Mouse (Mus musculus) neural tube, embryonic 12.5 days (tissue): ENCODE measurements at regions not wholly inside any gene's neighbourhood (a gene's known extent, or its start where the extent isn't known, plus 50 kb on each side); places are given as distances from the start of the nearest gene placed in this dataset.
A peak's percentile ranks its signal among the peaks of the same experiment; 100 is the strongest.

Experiments used
- ATAC-seq: fragments of 200-750 bp; cut with Nextera tagmentation; 2 replicates; pipeline ENCODE4 v1.8.0; 2017; ENCODE audit warnings: low read depth, mild to moderate bottlenecking, moderate TSS enrichment, moderate library complexity; ENCODE audit not compliant: low FRiP score
- H3K27ac ChIP-seq: fragments of 300-500 bp; sonication (generic); 2 replicates; pipeline ENCODE4 v1.5.1; 2016
- H3K27me3 ChIP-seq: fragments of 300-500 bp; sonication (generic); replicated peaks from 2 replicates; pipeline ENCODE4 v1.6.1; 2016; ENCODE audit warnings: mild to moderate bottlenecking
- H3K36me3 ChIP-seq: fragments of 300-500 bp; sonication (generic); 2 replicates; pipeline ENCODE4 v1.6.1; 2016; ENCODE audit warnings: mild to moderate bottlenecking
- H3K4me1 ChIP-seq: fragments of 300-500 bp; sonication (generic); 2 replicates; pipeline ENCODE4 v1.6.1; 2016
- H3K4me2 ChIP-seq: fragments of 300-500 bp; sonication (generic); replicated peaks from 2 replicates; pipeline ENCODE4 v1.6.1; 2016; ENCODE audit warnings: mild to moderate bottlenecking
- H3K4me3 ChIP-seq: fragments of 300-500 bp; sonication (generic); 2 replicates; pipeline ENCODE4 v1.5.1; 2016
- H3K9ac ChIP-seq: fragments of 300-500 bp; sonication (generic); 2 replicates; pipeline ENCODE4 v1.6.1; 2016; ENCODE audit warnings: mild to moderate bottlenecking
- H3K9me3 ChIP-seq: fragments of 300-500 bp; sonication (generic); 2 replicates; pipeline ENCODE4 v1.6.1; 2016; ENCODE audit warnings: mild to moderate bottlenecking
- WGBS: fragments of 180-500 bp; shearing (Covaris S2); methylation state at CpG from one replicate; pipeline ENCODE4 v1.1.7; 2016; 5-methylcytosine and 5-hydroxymethylcytosine counted together

DNA sequence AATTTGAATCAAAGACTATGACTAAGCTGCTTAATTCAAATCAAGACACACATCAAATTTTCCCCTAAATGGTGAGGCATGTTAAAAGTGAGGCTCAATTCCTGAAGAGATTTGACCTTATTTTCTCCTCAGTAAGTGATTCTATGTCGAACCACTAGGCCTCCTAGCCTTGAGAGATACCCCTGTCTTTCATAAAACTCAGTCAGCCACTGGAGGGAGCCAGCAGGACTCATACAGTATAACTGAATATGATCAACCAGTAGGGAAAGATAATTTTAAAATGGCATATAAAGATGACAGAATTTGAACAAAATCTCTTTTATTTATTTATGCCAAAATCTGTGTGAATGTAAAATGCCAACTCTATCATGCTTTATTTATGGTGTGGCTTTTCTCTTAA is 626.5 kb upstream of the Pkn2 start:
- H3K27ac ChIP-seq: no peak overlapping the region
- ATAC-seq: peak; percentile 50; the same call in 1 of the 2 replicates
- H3K4me3 ChIP-seq: no peak overlapping the region
- H3K27me3 ChIP-seq: no peaks in the 10 kb centered on the region
- no peak overlapping the region for H3K9ac ChIP-seq
- no peak overlapping the region for H3K4me2 ChIP-seq
- H3K36me3 ChIP-seq: no peaks in the 10 kb centered on the region
- no peaks in the 10 kb centered on the region for H3K4me1 ChIP-seq
- no peaks in the 10 kb centered on the region for H3K9me3 ChIP-seq
- 70% methylated on average over 1 of the region's 1 CpGs for WGBS

DNA sequence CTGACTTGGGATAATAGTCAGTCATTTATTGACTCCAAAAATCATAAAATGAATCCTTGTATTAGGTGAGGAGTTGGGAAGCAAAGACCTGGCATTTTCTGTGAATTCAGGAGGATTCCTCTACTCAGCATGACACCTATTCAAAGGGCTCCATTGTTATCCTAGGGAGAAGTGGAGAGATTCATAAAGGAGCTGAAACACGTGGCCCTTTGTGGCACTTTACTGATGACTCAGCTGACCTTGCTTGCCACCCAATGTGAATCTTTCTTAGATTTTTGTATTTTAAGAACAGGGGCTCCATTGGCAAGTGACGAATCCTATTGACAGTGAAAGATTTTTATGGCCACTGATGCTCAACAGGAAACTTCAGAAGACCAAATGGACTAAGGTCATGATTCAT is 619.2 kb upstream of the Pkn2 start:
- no peak for ATAC-seq
- Histone ChIP-seq H3K27me3 (no peaks in the 10 kb centered on the region), H3K9me3 (no peaks in the 10 kb centered on the region), H3K27ac (no peak overlapping the region), H3K4me3 (no peak overlapping the region), H3K4me1 (no peaks in the 10 kb centered on the region), H3K36me3 (no peaks in the 10 kb centered on the region), H3K9ac (no peak overlapping the region), H3K4me2 (no peak overlapping the region)
- 25% methylated on average over 2 of the region's 2 CpGs for WGBS

DNA sequence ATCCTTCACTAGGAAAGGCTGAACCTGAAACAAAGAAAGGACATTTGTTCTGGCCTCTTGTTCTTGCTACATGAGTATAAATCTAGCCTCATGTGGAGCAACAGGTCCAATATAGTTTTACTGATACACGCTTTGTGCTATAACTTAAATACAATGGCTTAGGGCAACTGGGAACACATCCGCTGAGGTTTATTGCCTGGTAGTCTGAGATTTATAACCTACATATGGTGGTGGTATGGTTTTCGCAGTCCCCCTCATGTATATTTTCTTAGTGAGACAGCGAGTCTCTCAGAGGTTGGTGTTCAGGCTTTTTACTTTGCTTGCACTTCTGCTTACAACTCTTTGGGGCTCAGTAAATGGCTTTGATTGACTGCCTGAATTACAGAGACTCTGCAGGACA is 613.6 kb upstream of the Pkn2 start:
- Histone ChIP-seq H3K27ac (no peak overlapping the region), H3K4me1 (no peaks in the 10 kb centered on the region), H3K36me3 (no peaks in the 10 kb centered on the region), H3K4me2 (no peak overlapping the region), H3K4me3 (no peak overlapping the region), H3K9me3 (no peaks in the 10 kb centered on the region), H3K27me3 (no peaks in the 10 kb centered on the region), H3K9ac (no peak overlapping the region)
- WGBS: 64% methylated on average over 4 of the region's 4 CpGs
- ATAC-seq: no peak

DNA sequence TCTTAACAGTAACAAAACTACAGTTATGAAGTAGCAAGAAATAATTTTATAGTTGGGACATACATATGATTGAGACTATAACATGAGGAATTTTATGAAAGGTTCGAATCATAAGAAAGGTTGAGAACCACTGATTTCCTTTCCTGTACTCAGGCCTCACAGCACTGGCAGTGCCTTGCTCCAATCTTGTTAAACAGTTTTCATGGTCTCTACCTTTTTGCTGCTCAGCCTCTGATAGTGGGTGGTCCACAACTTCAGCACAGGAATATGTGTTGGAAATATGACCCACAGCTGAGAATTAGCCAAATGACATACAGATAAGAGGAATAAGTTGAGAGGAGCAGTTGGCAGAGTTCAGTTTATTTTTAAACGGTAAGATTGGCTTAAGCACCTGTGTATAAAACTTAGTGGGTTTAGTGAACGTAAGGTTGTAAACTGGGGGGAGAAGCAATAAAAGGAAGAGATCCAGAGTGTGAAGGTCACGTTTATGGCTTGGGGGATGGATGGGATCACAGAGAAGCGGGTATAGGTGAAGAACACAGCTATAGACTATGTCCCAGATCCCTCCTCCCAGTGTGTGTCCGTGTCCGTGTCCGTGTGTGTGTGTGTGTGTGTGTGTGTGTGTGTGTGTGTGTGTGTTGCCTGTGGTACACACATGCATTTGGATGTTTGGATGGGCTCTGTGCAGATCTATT is 596.3 kb upstream of the Pkn2 start:
- WGBS: 55% methylated on average over 8 of the region's 8 CpGs
- Histone ChIP-seq H3K9ac (no peak overlapping the region), H3K36me3 (no peaks in the 10 kb centered on the region), H3K9me3 (no peaks in the 10 kb centered on the region), H3K4me2 (no peak overlapping the region), H3K27ac (no peak overlapping the region), H3K4me3 (no peak overlapping the region), H3K4me1 (0 out of 2 replicates have a peak, but pooled peaks cover 5% of the 10 kb centered on the region), H3K27me3 (no peaks in the 10 kb centered on the region)
- ATAC-seq: no peak

DNA sequence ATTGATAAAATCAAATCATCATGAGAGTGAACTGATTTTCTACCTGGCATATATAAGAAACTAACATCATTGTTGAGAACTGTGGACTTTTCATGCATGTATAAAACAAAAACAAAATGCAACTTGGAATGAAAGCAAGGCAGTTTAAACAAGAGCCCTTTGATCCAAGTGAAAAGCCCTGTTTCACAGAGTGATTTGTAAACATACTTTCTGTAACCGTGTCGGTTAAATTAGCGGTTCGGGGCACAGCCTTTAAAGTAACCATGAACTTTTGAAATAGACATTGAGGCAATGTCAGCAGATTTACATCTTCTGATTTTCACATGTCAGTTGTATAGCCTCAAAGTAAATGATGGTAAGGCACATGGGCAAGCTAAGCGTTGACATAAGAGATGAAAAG is 593.7 kb upstream of the Pkn2 start:
- Histone ChIP-seq H3K9me3 (no peaks in the 10 kb centered on the region), H3K4me2 (no peak overlapping the region), H3K9ac (no peak overlapping the region), H3K36me3 (no peaks in the 10 kb centered on the region), H3K27ac (no peak overlapping the region), H3K4me3 (no peak overlapping the region), H3K27me3 (no peaks in the 10 kb centered on the region), H3K4me1 (0 out of 2 replicates have a peak, but pooled peaks cover 5% of the 10 kb centered on the region)
- 33% methylated on average over 5 of the region's 5 CpGs for WGBS
- peak; percentile 79; the same call in 1 of the 2 replicates for ATAC-seq

DNA sequence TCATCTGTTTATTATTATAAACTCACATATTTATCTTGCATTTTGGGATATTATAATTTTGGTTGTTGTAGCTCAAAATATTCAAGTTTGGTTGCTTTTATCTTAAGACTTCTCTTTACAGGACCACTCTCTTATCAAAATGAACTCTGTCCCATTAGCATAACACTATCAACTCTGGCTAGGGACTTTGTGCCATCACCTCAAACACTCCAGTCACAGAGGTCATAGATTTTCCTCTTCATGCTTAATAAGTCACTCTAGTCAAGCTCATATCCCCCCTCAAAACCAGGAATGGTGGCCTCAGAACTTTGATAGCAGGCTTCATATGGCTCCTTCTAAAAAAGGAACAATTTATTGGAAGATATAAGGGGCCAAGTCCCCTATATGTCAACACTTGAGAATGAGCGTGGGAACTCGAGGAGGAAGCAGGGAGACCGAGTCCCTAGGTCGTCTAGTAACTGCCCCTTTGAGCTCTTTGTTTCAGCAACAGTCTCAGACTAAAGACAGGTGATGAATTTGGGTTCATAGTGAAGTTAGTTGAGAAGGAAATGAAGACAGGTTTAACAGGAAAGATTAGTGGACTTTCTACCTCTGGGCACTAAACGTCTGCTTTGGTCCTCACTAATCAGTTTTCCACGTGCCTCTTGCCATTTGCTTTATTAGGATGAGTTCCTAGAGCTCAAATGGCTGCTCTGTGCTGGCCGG is 565.4 kb upstream of the Pkn2 start:
- no peak overlapping the region for H3K4me3 ChIP-seq
- no peak overlapping the region for H3K27ac ChIP-seq
- H3K27me3 ChIP-seq: no peaks in the 10 kb centered on the region
- ATAC-seq: no peak
- 68% methylated on average over 7 of the region's 7 CpGs for WGBS
- no peaks in the 10 kb centered on the region for H3K36me3 ChIP-seq
- H3K4me1 ChIP-seq: no peaks in the 10 kb centered on the region
- H3K9ac ChIP-seq: no peak overlapping the region
- no peak overlapping the region for H3K4me2 ChIP-seq
- no peaks in the 10 kb centered on the region for H3K9me3 ChIP-seq

DNA sequence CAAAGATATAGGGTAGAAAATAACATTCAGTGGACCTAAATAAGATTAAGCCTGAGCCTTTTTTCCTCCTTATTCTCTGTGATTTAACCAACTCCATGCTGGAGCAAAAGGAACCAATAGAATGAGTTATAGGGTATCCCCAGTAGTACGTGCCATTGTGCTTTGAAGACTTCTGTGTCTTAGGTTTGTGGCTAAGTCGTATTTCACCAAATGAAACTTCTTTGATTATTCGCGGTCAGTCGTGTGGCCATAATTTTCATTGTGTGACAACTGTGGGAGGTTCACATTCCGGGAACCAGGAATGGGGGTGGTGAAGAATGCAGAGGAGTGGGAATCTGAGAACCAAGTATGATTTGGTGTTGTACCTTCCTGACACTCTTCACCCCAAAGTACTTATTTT is 535.6 kb upstream of the Pkn2 start:
- no peak overlapping the region for H3K4me3 ChIP-seq
- no peak for ATAC-seq
- no peaks in the 10 kb centered on the region for H3K36me3 ChIP-seq
- H3K27me3 ChIP-seq: no peaks in the 10 kb centered on the region
- no peaks in the 10 kb centered on the region for H3K9me3 ChIP-seq
- H3K9ac ChIP-seq: no peak overlapping the region
- no peak overlapping the region for H3K27ac ChIP-seq
- H3K4me2 ChIP-seq: no peak overlapping the region
- no peaks in the 10 kb centered on the region for H3K4me1 ChIP-seq
- 29% methylated on average over 6 of the region's 6 CpGs for WGBS

DNA sequence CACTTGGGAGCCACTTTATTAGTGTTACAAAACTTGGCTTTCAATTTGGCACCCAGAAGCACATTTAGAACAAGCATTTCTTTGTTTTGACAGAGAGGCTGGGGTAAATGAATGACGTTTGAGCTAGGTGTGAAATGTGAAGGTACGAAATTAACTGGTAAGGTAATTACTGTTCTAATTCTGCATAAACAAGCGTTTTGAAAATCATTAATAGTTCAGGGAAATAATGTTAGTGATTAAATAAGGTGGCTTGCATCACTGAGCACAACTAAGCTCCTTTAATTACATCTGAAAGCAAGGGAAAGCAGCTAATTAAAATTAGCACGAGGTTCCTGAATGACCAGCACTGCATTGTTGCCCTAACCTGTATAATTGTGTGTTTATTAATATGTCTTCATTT is 529.9 kb upstream of the Pkn2 start:
- no peak overlapping the region for H3K4me2 ChIP-seq
- 74% methylated on average over 4 of the region's 4 CpGs for WGBS
- no peaks in the 10 kb centered on the region for H3K4me1 ChIP-seq
- no peaks in the 10 kb centered on the region for H3K9me3 ChIP-seq
- no peaks in the 10 kb centered on the region for H3K27me3 ChIP-seq
- no peak for ATAC-seq
- H3K27ac ChIP-seq: no peak overlapping the region
- H3K4me3 ChIP-seq: no peak overlapping the region
- H3K36me3 ChIP-seq: no peaks in the 10 kb centered on the region
- no peak overlapping the region for H3K9ac ChIP-seq

DNA sequence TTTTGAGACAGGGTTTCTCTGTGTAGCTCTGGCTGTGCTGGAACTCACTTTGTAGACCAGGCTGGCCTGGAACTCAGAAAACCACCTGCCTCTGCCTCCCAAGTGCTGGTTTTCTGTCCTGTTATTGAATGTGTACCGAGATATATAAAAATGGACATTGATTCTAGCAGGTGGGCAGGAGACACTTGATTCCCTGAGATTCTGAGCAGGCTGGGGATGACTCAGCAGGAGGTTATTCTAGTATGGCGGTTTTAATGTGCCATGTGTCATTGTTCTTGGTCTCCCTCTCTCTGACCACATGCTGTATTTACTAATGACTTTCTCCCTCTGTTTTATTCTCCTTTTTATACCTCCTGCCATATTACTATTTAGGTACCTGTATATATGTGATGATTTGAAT is 517.2 kb upstream of the Pkn2 start:
- H3K27ac ChIP-seq: no peak overlapping the region
- no peak for ATAC-seq
- H3K4me3 ChIP-seq: no peak overlapping the region
- no peaks in the 10 kb centered on the region for H3K4me1 ChIP-seq
- 64% methylated on average over 2 of the region's 2 CpGs for WGBS
- H3K9me3 ChIP-seq: no peaks in the 10 kb centered on the region
- no peak overlapping the region for H3K4me2 ChIP-seq
- no peak overlapping the region for H3K9ac ChIP-seq
- H3K36me3 ChIP-seq: no peaks in the 10 kb centered on the region
- no peaks in the 10 kb centered on the region for H3K27me3 ChIP-seq

DNA sequence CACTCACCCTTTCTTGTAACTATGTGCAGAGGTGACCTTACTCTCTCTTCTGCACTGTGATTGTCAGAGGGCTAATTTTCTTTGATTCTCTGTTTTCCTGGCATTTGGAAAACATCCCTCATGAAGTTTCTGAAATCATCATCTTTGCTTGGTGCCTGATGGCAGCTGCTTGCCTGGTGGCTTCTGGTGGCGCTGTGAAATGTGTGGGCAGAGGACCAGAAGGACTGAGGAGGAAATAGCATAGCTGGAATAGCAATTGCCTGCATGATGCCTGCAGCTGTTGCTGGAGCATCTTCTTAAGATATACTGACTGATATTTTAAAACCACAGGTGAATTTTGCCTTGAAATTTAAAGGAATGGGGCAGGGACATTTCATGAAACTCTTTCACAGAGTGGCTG is 502.6 kb upstream of the Pkn2 start:
- Histone ChIP-seq H3K27me3 (no peaks in the 10 kb centered on the region), H3K9ac (no peak overlapping the region), H3K4me1 (no peaks in the 10 kb centered on the region), H3K4me2 (no peak overlapping the region), H3K36me3 (no peaks in the 10 kb centered on the region), H3K27ac (no peak overlapping the region), H3K9me3 (no peaks in the 10 kb centered on the region), H3K4me3 (no peak overlapping the region)
- no peak for ATAC-seq
- WGBS: 85% methylated on average over 1 of the region's 1 CpGs

DNA sequence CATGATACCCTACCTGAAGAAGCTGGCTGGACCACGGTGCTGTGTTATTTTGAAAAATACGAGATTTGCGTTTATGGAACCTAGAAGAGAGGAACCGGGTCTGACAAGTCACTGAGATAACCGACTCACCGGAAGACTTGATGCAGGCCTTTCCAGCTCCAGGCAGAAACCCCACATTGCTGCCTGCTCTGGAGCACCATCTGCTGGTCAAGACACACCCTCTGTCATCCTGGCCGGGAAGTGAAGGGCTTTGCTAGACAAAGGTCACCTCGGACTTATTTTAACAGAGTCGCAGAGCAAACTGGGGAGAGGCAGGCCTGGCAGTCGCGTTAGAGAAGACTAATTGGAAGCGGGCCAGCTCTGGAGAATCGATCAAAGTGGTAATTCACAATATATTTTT is 497.4 kb upstream of the Pkn2 start:
- Histone ChIP-seq H3K27ac (no peak overlapping the region), H3K27me3 (no peaks in the 10 kb centered on the region), H3K4me2 (no peak overlapping the region), H3K9me3 (no peaks in the 10 kb centered on the region), H3K36me3 (no peaks in the 10 kb centered on the region), H3K9ac (no peak overlapping the region), H3K4me1 (no peaks in the 10 kb centered on the region), H3K4me3 (no peak overlapping the region)
- ATAC-seq: peak; percentile 81
- 19% methylated on average over 13 of the region's 13 CpGs for WGBS

DNA sequence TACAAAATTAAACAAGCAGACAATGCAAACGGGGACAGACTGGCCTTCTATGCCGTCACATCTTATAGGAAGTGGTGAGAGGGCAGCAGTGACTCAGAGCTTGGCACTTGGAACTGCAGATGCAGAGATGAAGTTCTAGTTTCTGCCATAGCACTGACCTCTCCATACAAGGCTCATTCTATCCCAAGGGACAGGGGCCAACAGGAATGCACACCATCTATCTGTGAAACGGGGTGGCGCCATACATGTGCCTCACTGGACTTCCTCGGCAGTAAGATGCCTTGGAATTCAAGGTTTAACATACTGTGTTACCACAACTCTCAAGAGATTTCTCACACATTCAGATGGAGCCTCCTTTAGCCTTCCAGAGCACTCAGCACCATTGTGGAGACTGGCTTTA is 495.6 kb upstream of the Pkn2 start:
- WGBS: 90% methylated on average over 5 of the region's 5 CpGs
- ATAC-seq: no peak

DNA sequence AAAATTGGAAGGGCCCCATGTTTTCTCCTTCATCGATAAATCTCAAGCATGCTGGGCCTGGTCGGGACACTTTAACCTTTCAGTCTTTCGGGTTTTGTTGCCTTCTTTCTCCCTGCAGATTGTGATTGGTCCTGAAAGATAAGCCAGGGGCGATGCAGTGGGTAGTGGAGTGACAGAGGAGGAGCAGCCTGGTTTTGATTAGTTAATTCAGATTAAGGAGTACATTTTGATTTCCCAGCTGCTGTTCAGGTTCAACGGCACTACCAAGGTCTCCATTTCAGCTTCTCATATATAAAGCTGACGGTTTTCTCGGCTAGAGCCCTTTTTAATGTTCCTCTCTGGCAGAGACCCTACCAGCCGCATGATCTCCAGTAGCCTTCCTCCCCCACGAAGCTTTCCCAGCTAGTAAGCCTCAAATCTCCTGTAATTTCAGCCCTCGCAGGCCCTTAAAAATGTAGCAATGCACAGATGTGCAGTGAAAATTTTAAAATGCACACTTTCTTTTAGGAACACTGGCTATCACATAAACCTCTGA is 493.8 kb upstream of the Pkn2 start:
- no peak for ATAC-seq
- H3K4me2 ChIP-seq: no peak overlapping the region
- no peaks in the 10 kb centered on the region for H3K27me3 ChIP-seq
- H3K4me1 ChIP-seq: no peaks in the 10 kb centered on the region
- no peaks in the 10 kb centered on the region for H3K9me3 ChIP-seq
- H3K36me3 ChIP-seq: no peaks in the 10 kb centered on the region
- H3K9ac ChIP-seq: no peak overlapping the region
- WGBS: 64% methylated on average over 10 of the region's 10 CpGs
- no peak overlapping the region for H3K4me3 ChIP-seq
- no peak overlapping the region for H3K27ac ChIP-seq

More for the DNA sequence above, 495.6 kb upstream of the Pkn2 start:
- Histone ChIP-seq H3K4me2 (no peak overlapping the region), H3K4me3 (no peak overlapping the region), H3K27ac (no peak overlapping the region), H3K36me3 (no peaks in the 10 kb centered on the region), H3K9me3 (no peaks in the 10 kb centered on the region), H3K9ac (no peak overlapping the region), H3K4me1 (no peaks in the 10 kb centered on the region), H3K27me3 (no peaks in the 10 kb centered on the region)
